Mouse (Mus musculus) neural tube, embryonic 13.5 days (tissue): Measurements from ENCODE around the gene Ifna15. TPM values are rescaled to one million over a fixed set of nuclear protein-coding genes. Genes with fewer than 3 reads are reported as not detected.

Experiments used
- ATAC-seq: fragments of 200-750 bp; cut with Nextera tagmentation; 2 replicates; pipeline ENCODE4 v1.8.0; 2017; ENCODE audit warnings: low read depth, mild to moderate bottlenecking, moderate TSS enrichment, moderate library complexity
- H3K27ac ChIP-seq: fragments of 300-500 bp; sonication (generic); replicated peaks from 2 replicates; pipeline ENCODE4 v1.5.1; 2015; ENCODE audit warnings: moderate library complexity, mild to moderate bottlenecking, inconsistent platforms
- H3K27me3 ChIP-seq: fragments of 300-500 bp; sonication (generic); 2 replicates; pipeline ENCODE4 v1.6.1; 2015; ENCODE audit warnings: mild to moderate bottlenecking, inconsistent platforms
- H3K36me3 ChIP-seq: fragments of 300-500 bp; sonication (generic); 2 replicates; pipeline ENCODE4 v1.6.1; 2015; ENCODE audit warnings: mild to moderate bottlenecking, inconsistent platforms
- H3K4me1 ChIP-seq: fragments of 300-500 bp; sonication (generic); replicated peaks from 2 replicates; pipeline ENCODE4 v1.6.1; 2015; ENCODE audit warnings: inconsistent platforms
- H3K4me2 ChIP-seq: fragments of 300-500 bp; sonication (generic); 2 replicates; pipeline ENCODE4 v1.6.1; 2015; ENCODE audit warnings: inconsistent platforms, mild to moderate bottlenecking, moderate library complexity
- H3K4me3 ChIP-seq: fragments of 300-500 bp; sonication (generic); 2 replicates; pipeline ENCODE4 v1.5.1; 2015; ENCODE audit warnings: mild to moderate bottlenecking, inconsistent platforms
- H3K9ac ChIP-seq: fragments of 300-500 bp; sonication (generic); 2 replicates; pipeline ENCODE4 v1.6.1; 2015; ENCODE audit warnings: moderate library complexity, mild to moderate bottlenecking, inconsistent platforms
- H3K9me3 ChIP-seq: fragments of 300-500 bp; sonication (generic); 2 replicates; pipeline ENCODE4 v1.6.1; 2016; ENCODE audit warnings: inconsistent platforms
- WGBS: fragments of 180-500 bp; shearing (Covaris S2); methylation state at CpG from one replicate; pipeline ENCODE4 v1.1.7; 2015; 5-methylcytosine and 5-hydroxymethylcytosine counted together
- polyA plus RNA-seq: library from polyadenylated mRNA; unstranded; fragments of >200 nt; fragmentation: Nextera tagmentation; extraction: Ambion mirVana; gene quantifications from 2 replicates; pipeline ENCODE4 v1.2.1, GENCODE M21; 2015

Gene Ifna15
- polyA plus RNA-seq, 1 experiment from 2014 or later, result not detected

GRCm38 (mm10) chr4:88533499-88533898 lies 24.5 kb downstream of the Ifna15 start:
- Histone ChIP-seq H3K27ac (no peak overlapping the region), H3K27me3 (no peaks in the 10 kb centered on the region), H3K4me3 (no peak overlapping the region), H3K4me2 (no peak overlapping the region), H3K9ac (no peak overlapping the region), H3K9me3 (no peaks in the 10 kb centered on the region), H3K36me3 (no peaks in the 10 kb centered on the region), H3K4me1 (peaks cover 5% of the 10 kb centered on the region; the same call in 1 of the 2 replicates)
- WGBS, result 84% methylated on average over 2 of the region's 2 CpGs
- ATAC-seq, result no peak

GRCm38 (mm10) chr4:88530892-88531291 lies 27.2 kb downstream of the Ifna15 start:
- H3K9ac ChIP-seq, result no peak overlapping the region
- H3K4me1 ChIP-seq, result no peaks in the 10 kb centered on the region
- no peak overlapping the region for H3K4me2 ChIP-seq
- ATAC-seq, result no peak
- H3K27me3 ChIP-seq, result no peaks in the 10 kb centered on the region
- no peaks in the 10 kb centered on the region for H3K9me3 ChIP-seq
- 86% methylated on average over 2 of the region's 2 CpGs for WGBS
- H3K4me3 ChIP-seq, result no peak overlapping the region
- H3K27ac ChIP-seq, result no peak overlapping the region
- H3K36me3 ChIP-seq, result no peaks in the 10 kb centered on the region

DNA sequence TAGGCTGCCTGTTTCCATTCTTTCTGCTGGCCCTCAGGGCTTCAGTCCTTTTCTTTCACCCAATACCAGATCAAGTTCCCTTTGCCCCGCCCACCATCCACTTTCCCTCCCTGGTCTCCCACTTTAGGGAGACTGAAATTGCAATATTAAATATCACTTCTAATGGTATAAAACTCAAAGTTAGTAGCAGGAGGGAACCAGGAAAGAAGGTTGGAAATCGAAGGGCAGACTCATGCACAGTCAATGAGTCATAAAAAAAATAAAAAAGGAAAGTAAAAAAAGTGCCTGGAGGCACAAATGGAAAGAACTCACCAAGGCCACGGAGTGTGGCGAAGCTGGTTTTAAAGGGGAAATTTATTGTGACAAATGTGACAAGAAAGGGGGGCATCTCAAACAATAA lies 27.8 kb downstream of the Ifna15 start:
- WGBS, result 66% methylated on average over 4 of the region's 4 CpGs
- no peak overlapping the region for H3K4me3 ChIP-seq
- H3K9me3 ChIP-seq, result no peaks in the 10 kb centered on the region
- H3K9ac ChIP-seq, result no peak overlapping the region
- no peak for ATAC-seq
- H3K27me3 ChIP-seq, result no peaks in the 10 kb centered on the region
- no peak overlapping the region for H3K4me2 ChIP-seq
- no peaks in the 10 kb centered on the region for H3K36me3 ChIP-seq
- no peaks in the 10 kb centered on the region for H3K4me1 ChIP-seq
- no peak overlapping the region for H3K27ac ChIP-seq

GRCm38 (mm10) chr4:88526379-88527049 lies 31.5 kb downstream of the Ifna15 start:
- Histone ChIP-seq H3K36me3 (no peaks in the 10 kb centered on the region), H3K9me3 (no peaks in the 10 kb centered on the region), H3K4me1 (no peaks in the 10 kb centered on the region), H3K27ac (no peak overlapping the region), H3K4me3 (no peak overlapping the region), H3K4me2 (no peak overlapping the region), H3K27me3 (no peaks in the 10 kb centered on the region), H3K9ac (no peak overlapping the region)
- ATAC-seq, result no peak
- 83% methylated on average over 5 of the region's 5 CpGs for WGBS

GRCm38 (mm10) chr4:88525393-88525792 lies 32.7 kb downstream of the Ifna15 start:
- no peak overlapping the region for H3K4me2 ChIP-seq
- no peak for ATAC-seq
- WGBS, result 80% methylated on average over 3 of the region's 3 CpGs

DNA sequence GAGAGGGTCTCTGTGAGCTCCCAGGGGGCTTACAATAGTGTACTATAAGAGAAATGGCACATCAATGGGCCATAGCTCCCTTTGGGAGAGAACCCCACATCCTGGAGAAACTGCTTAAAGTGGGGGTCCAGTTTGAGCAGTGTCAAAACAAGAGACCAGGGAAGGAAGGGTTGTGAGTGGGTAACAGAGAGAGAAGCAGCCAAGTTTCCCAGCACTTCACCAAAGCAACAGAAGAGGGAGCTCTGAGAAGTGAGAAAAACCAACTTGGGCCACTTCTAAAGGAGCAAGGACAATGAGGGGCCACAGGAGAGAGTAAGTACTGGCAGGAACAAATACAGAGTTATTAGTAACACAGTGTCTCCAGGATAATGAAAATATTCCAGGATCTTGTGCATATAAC lies 34.8 kb downstream of the Ifna15 start:
- ATAC-seq, result no peak
- H3K4me1 ChIP-seq, result no peaks in the 10 kb centered on the region
- H3K27me3 ChIP-seq, result no peaks in the 10 kb centered on the region
- no peaks in the 10 kb centered on the region for H3K9me3 ChIP-seq
- no peak overlapping the region for H3K4me2 ChIP-seq
- H3K4me3 ChIP-seq, result no peak overlapping the region
- no peaks in the 10 kb centered on the region for H3K36me3 ChIP-seq
- no peak overlapping the region for H3K27ac ChIP-seq
- no peak overlapping the region for H3K9ac ChIP-seq

More at GRCm38 (mm10) chr4:88525393-88525792, 32.7 kb downstream of the Ifna15 start:
- Histone ChIP-seq H3K4me3 (no peak overlapping the region), H3K9me3 (no peaks in the 10 kb centered on the region), H3K27ac (no peak overlapping the region), H3K9ac (no peak overlapping the region), H3K4me1 (no peaks in the 10 kb centered on the region), H3K27me3 (no peaks in the 10 kb centered on the region), H3K36me3 (no peaks in the 10 kb centered on the region)

DNA sequence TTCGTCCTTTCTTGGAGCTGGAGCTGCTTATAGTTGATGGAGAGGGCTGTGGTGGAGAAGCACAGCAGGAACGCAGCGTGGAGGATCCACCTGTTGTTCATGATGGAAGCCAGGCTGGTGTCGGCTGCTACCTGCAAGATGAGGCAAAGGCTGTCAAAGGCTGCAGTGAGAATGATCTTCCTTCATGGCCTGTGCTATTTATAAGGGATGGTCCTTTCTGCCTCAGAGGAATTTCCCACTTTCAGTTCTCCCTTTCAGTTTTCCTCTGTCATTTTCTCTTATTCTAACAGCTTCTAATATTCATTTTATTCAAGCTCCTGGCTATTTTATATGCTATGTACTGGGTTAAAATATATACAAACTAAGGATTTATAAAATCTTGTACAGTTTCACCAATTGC lies 35.4 kb downstream of the Ifna15 start, which contains the start of gene Ifnb1:
Gene Ifnb1, minus strand, starts transcription at position 101 of the 400 bp plus-strand sequence.
- H3K9ac ChIP-seq, result no peak within 1 kb of the TSS
- 81% methylated on average over 4 of the region's 4 CpGs for WGBS
- ATAC-seq, result no peak
- no peaks in the 10 kb centered on the region for H3K36me3 ChIP-seq
- no peaks in the 10 kb centered on the region for H3K9me3 ChIP-seq
- no peaks in the 10 kb centered on the region for H3K27me3 ChIP-seq
- no peak within 1 kb of the TSS for H3K27ac ChIP-seq
- no peak within 1 kb of the TSS for H3K4me2 ChIP-seq
- H3K4me1 ChIP-seq, result no peaks in the 10 kb centered on the region
- H3K4me3 ChIP-seq, result no peak within 1 kb of the TSS

DNA sequence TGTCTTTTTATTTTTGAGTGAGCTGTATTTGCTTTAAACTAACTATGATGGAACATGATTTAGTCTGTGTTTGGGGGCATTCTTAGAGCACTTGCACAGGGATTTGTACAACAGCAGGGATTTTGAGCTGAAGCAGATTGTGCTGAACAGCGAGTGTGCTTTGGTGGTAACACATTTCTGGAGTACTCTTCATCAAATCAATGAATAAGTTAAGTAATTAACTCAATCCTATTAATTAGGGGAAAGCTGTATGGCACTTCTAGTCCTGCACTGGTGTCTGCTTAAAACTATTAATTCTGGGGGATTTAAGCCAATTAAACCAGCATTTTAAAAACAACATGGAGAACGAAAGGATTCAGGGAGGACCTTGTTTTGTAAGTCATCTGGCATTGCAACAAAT lies 40.1 kb downstream of the Ifna15 start:
- no peak for ATAC-seq
- WGBS, result 88% methylated on average over 2 of the region's 2 CpGs
- H3K9me3 ChIP-seq, result no peaks in the 10 kb centered on the region

DNA sequence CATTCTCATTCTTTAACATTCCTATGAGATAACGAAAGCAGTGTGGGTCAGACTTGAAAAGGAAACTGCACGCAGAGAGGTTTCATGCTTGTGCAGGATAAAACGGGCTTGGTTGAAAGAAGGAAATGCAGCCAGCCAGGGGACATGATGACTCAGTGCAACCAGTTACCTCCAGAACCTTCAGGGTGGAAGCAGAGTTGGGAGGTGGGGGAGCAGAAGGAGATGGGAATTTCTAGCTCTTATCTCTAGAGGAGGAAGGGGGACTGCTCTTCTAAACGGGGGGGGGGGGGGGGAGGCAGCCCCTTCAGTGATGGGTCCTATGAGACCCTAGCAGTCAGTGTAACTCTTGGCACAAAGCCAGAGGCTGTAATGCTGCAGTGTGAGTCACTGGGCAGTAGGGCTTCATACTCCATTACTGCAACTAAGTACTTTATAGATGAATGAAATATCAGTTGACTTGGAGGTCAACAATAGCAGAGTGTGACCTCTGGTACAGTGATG lies 42.3 kb downstream of the Ifna15 start:
- Histone ChIP-seq H3K27me3 (no peaks in the 10 kb centered on the region), H3K36me3 (no peaks in the 10 kb centered on the region), H3K4me2 (no peak overlapping the region), H3K9ac (no peak overlapping the region), H3K4me1 (no peaks in the 10 kb centered on the region; the same call in 1 of the 2 replicates), H3K27ac (no peak overlapping the region), H3K4me3 (no peak overlapping the region), H3K9me3 (no peaks in the 10 kb centered on the region)
- ATAC-seq, result no peak
- 53% methylated on average over 4 of the region's 4 CpGs for WGBS

More for the DNA sequence above, 40.1 kb downstream of the Ifna15 start:
- Histone ChIP-seq H3K27ac (no peak overlapping the region), H3K4me2 (no peak overlapping the region), H3K9ac (no peak overlapping the region), H3K4me1 (no peaks in the 10 kb centered on the region; the same call in 1 of the 2 replicates), H3K27me3 (no peaks in the 10 kb centered on the region), H3K4me3 (no peak overlapping the region), H3K36me3 (no peaks in the 10 kb centered on the region)

DNA sequence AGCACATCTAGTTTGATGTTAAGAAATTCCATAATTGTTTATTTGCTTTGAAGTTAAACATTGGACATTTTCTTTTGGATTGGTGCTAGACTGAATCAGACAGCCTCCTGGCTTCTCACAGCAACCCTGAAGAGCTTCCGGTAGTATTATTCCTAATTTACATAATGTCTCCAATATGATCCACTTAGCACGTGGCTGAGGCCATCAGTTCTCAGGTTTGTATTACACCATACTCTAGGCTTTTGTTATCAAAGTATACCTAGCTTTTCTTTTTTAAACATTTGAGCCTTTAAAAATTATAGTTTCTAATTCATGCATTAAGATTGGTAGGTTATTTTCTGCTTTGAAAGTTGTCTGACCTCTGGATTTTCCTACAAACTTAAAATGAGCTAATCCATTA lies 42.8 kb downstream of the Ifna15 start:
- Histone ChIP-seq H3K36me3 (no peaks in the 10 kb centered on the region), H3K4me1 (no peaks in the 10 kb centered on the region; the same call in 1 of the 2 replicates), H3K9me3 (no peaks in the 10 kb centered on the region), H3K27ac (no peak overlapping the region), H3K4me3 (no peak overlapping the region), H3K4me2 (no peak overlapping the region), H3K9ac (no peak overlapping the region), H3K27me3 (no peaks in the 10 kb centered on the region)
- ATAC-seq, result no peak
- 62% methylated on average over 2 of the region's 2 CpGs for WGBS

DNA sequence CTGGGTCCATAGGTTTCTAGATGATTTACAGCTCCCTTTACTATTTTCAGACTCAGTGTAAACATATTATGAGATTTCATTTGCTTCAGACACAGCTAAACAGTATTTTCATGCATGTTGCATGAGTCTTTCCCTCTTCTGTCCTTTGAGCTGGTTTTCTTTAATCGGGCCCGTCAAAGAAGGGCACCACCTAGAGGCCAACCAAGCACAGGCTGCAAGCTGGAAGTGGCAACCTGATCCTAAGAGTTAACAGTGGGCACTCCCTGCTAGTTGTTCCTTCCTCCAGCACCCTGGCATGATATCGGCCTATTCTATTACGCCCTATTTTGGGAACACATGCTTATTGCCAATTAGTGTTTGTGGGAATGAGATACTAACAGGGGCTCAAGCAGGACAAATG lies 43.6 kb downstream of the Ifna15 start:
- H3K36me3 ChIP-seq, result no peaks in the 10 kb centered on the region
- H3K27me3 ChIP-seq, result no peaks in the 10 kb centered on the region
- no peak overlapping the region for H3K4me3 ChIP-seq
- no peak for ATAC-seq
- no peaks in the 10 kb centered on the region for H3K9me3 ChIP-seq
- no peak overlapping the region for H3K9ac ChIP-seq
- WGBS, result 46% methylated on average over 4 of the region's 4 CpGs
- H3K4me2 ChIP-seq, result no peak overlapping the region
- H3K4me1 ChIP-seq, result no peaks in the 10 kb centered on the region; the same call in 1 of the 2 replicates
- no peak overlapping the region for H3K27ac ChIP-seq

- H3K9me3 ChIP-seq, result no peaks in the 10 kb centered on the region
- no peak overlapping the region for H3K4me2 ChIP-seq
- H3K27ac ChIP-seq, result no peak overlapping the region
- no peaks in the 10 kb centered on the region; the same call in 1 of the 2 replicates for H3K4me1 ChIP-seq
- 95% methylated on average over 4 of the region's 4 CpGs for WGBS
- no peak overlapping the region for H3K4me3 ChIP-seq
- ATAC-seq, result no peak
- no peaks in the 10 kb centered on the region for H3K36me3 ChIP-seq
- no peak overlapping the region for H3K9ac ChIP-seq
- no peaks in the 10 kb centered on the region for H3K27me3 ChIP-seq
These were observed 44.3 kb downstream of the Ifna15 start for GRCm38 (mm10) chr4:88513743-88514142.
